Mouse (Mus musculus): ENCODE measurements at regions not wholly inside any gene's neighbourhood (a gene's known extent, or its start where the extent isn't known, plus 50 kb on each side); places are given as distances from the start of the nearest gene placed in this dataset.

DNA sequence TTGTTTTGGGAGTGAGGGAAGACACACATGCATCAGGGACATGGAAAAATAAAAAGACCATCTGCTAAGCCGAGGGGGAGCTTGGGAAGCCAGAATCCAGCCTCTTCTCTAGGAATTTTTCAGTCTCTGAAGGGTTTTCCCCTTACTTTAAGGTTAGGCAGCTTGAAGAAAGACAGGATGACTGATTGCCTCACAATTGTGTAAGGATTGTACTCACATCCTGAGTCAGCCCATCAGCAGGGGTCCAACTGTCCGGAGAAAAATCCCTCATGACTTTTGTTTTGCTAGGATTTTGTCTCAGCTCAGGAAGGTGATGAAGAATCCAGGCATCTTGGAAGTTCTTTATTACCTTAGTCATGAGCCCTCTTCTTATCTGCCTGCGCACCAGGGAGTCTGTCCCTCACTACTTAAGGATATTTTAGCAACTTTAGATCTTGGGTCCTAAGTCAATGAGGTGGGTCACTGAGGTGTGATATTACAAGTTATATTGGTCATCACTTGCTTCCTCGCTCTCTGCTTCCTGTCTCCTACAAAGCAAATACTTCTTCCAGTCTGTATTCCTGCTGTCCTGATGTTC, 65.8 kb upstream of the Bmp2k start:
- Histone ChIP-seq H3K79me2 (ENCODE audit: control insufficient read depth, insufficient read depth, low read length, poor library complexity) (no peaks in the 10 kb centered on the region; the same call in 1 of the 2 replicates), H3K4me1 (ENCODE audit: control insufficient read depth in 1 of 2, insufficient read depth in 2 of 2, low read length in 2 of 2) (peaks cover 2 to 13% of the 10 kb centered on the region in 2 experiments; a peak in 3 of 4 replicates), H3K36me3 (ENCODE audit: control insufficient read depth in 1 of 2, insufficient read depth in 2 of 2, low read length in 2 of 2) (peaks cover 0 to 10% of the 10 kb centered on the region in 2 experiments; a peak in 2 of 4 replicates), H3K27ac (ENCODE audit: control insufficient read depth, low read depth, low read length) (no peak overlapping the region), H3K9me3 (replicated peaks; ENCODE audit: insufficient read depth, low read length) (no peaks in the 10 kb centered on the region), H3K9ac (ENCODE audit: control insufficient read depth, low read depth, low read length, poor library complexity, severe bottlenecking) (no peak overlapping the region), H3K4me3 (ENCODE audit: control insufficient read depth in 1 of 2, insufficient read depth in 1 of 2, low read depth in 2 of 2, low read length in 2 of 2) (no peak overlapping the region), H3K27me3 (ENCODE audit: control insufficient read depth in 1 of 2, insufficient read depth in 2 of 2, low read length in 2 of 2) (no peaks in the 10 kb centered on the region)
- no peak for TF ChIP-seq ZC3H11A (IDR thresholded peaks at IDR 0.05; ENCODE audit: low read depth, low read length)
- TF ChIP-seq NRF1 (IDR thresholded peaks at IDR 0.05; ENCODE audit: insufficient read depth, low read depth, low read length, poor library complexity, severe bottlenecking) = no peak
- TF ChIP-seq SIN3A (IDR thresholded peaks at IDR 0.05; ENCODE audit: low read length) = no peak
- no peak for TF ChIP-seq SMC3 (IDR thresholded peaks at IDR 0.05; ENCODE audit: low read depth, low read length)
- TF ChIP-seq MAX (IDR thresholded peaks at IDR 0.05; ENCODE audit: low read length) = no peak
- no peak for TF ChIP-seq ZKSCAN1 (IDR thresholded peaks at IDR 0.05; ENCODE audit: low read depth, low read length)
- TF ChIP-seq RCOR1 (IDR thresholded peaks at IDR 0.05; ENCODE audit: low read depth, low read length) = no peak
- no peak for TF ChIP-seq BHLHE40 (IDR thresholded peaks at IDR 0.05; ENCODE audit: borderline replicate concordance, low read depth, low read length)
- no peak for TF ChIP-seq USF1 (IDR thresholded peaks at IDR 0.05; ENCODE audit: low read depth, low read length)
- TF ChIP-seq ZNF384 (IDR thresholded peaks at IDR 0.05; ENCODE audit: low read depth, low read length) = no peak
- no peak for TF ChIP-seq ZMIZ1 (IDR thresholded peaks at IDR 0.05; ENCODE audit: low read depth, low read length)
- TF ChIP-seq TCF12 (IDR thresholded peaks at IDR 0.05; ENCODE audit: low read depth, low read length) = no peak
- no peak for TF ChIP-seq RAD21 (IDR thresholded peaks at IDR 0.05; ENCODE audit: low read depth, low read length)
- no peak for TF ChIP-seq KAT2A (conservative IDR thresholded peaks at IDR 0.05; ENCODE audit: low read depth, low read length)
- TF ChIP-seq TBP (IDR thresholded peaks at IDR 0.05; ENCODE audit: low read depth, low read length) = no peak
- TF ChIP-seq POLR2AphosphoS2 (IDR thresholded peaks at IDR 0.05; ENCODE audit: low read length) = no peak
- no peak for TF ChIP-seq NELFE (IDR thresholded peaks at IDR 0.05; ENCODE audit: low read depth, low read length)
- no peak for TF ChIP-seq UBTF (IDR thresholded peaks at IDR 0.05; ENCODE audit: borderline replicate concordance, insufficient read depth, low read depth, low read length)
- DNase-seq (ENCODE audit: low read depth, low spot score) = no peak

DNA sequence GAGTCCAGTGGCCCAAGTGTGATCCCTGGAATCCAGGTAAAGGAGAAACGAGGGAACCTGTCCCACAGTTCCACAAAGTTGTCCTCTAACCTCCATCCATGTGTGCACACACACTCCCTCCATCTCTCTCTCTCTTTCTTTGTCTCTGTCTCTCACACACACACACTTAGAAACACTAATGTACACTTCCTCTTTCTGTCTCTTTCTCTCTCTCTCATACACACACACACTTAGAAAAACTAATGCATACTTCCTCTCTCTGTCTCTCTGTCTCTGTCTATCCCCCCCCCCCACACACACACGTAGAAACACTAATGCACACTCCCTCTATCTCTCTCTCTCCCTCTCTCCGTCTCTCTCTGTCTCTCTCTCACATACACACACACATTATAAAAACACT, 61.2 kb upstream of the Bmp2k start:
- peak; percentile 65 for DNase-seq (ENCODE audit: low read depth, low spot score)
- Histone ChIP-seq H3K27ac (ENCODE audit: control insufficient read depth, low read depth, low read length) (peak overlapping the region; percentile 69), H3K9ac (ENCODE audit: control insufficient read depth, low read depth, low read length, poor library complexity, severe bottlenecking) (peak overlapping the region; percentile 55)
- no peak for TF ChIP-seq MXI1 (IDR thresholded peaks at IDR 0.05; ENCODE audit: low read depth, low read length)
- no peak for TF ChIP-seq USF2 (IDR thresholded peaks at IDR 0.05; ENCODE audit: borderline replicate concordance in 1 of 2, insufficient read depth in 1 of 2, low read depth in 1 of 2, low read length in 2 of 2)
- TF ChIP-seq MAX (IDR thresholded peaks at IDR 0.05; ENCODE audit: low read length) = no peak
- TF ChIP-seq ELF1 (IDR thresholded peaks at IDR 0.05; ENCODE audit: low read depth, low read length) = peak; percentile 20; the same call in 1 of the 2 replicates
- 0 out of 2 replicates have a peak, but pooled peaks have one; percentile 21 for TF ChIP-seq ETS1 (IDR thresholded peaks at IDR 0.05; ENCODE audit: low read depth, low read length)
- no peak for TF ChIP-seq ZC3H11A (IDR thresholded peaks at IDR 0.05; ENCODE audit: low read depth, low read length)
- no peak for TF ChIP-seq CTCF (IDR thresholded peaks at IDR 0.05 in 2 of 3, conservative IDR thresholded peaks at IDR 0.05 in 1 of 3; ENCODE audit: control insufficient read depth in 1 of 3, insufficient read depth in 1 of 3, low read depth in 2 of 3, low read length in 3 of 3, poor library complexity in 1 of 3, severe bottlenecking in 1 of 3)
- no peak for TF ChIP-seq KAT2A (conservative IDR thresholded peaks at IDR 0.05; ENCODE audit: low read depth, low read length)
- TF ChIP-seq MAZ (IDR thresholded peaks at IDR 0.05; ENCODE audit: low read depth, low read length) = 0 out of 2 replicates have a peak, but pooled peaks have one; percentile 42
- no peak for TF ChIP-seq MAFK (IDR thresholded peaks at IDR 0.05; ENCODE audit: borderline replicate concordance, low read depth, low read length)
- no peak for TF ChIP-seq RCOR1 (IDR thresholded peaks at IDR 0.05; ENCODE audit: low read depth, low read length)
- TF ChIP-seq USF1 (IDR thresholded peaks at IDR 0.05; ENCODE audit: low read depth, low read length) = no peak
- peak in 1 of 2 experiments; percentile 56; a peak in 1 of 4 replicates for TF ChIP-seq EP300 (IDR thresholded peaks at IDR 0.05; ENCODE audit: low read depth in 1 of 2, low read length in 2 of 2)
- no peak for TF ChIP-seq ZMIZ1 (IDR thresholded peaks at IDR 0.05; ENCODE audit: low read depth, low read length)
- TF ChIP-seq MYB (IDR thresholded peaks at IDR 0.05; ENCODE audit: low read depth, low read length) = no peak
- TF ChIP-seq GATA1 (IDR thresholded peaks at IDR 0.05; ENCODE audit: low read depth, low read length) = no peak
- no peak for TF ChIP-seq UBTF (IDR thresholded peaks at IDR 0.05; ENCODE audit: borderline replicate concordance, insufficient read depth, low read depth, low read length)
- TF ChIP-seq TAL1 (IDR thresholded peaks at IDR 0.05; ENCODE audit: low read length) = no peak
- TF ChIP-seq GABPA (IDR thresholded peaks at IDR 0.05; ENCODE audit: low read depth, low read length) = no peak

More for the DNA sequence above, 61.2 kb upstream of the Bmp2k start:
- Histone ChIP-seq H3K4me1 (ENCODE audit: control insufficient read depth in 1 of 2, insufficient read depth in 2 of 2, low read length in 2 of 2) (peaks cover 17 to 35% of the 10 kb centered on the region in 2 experiments), H3K79me2 (ENCODE audit: control insufficient read depth, insufficient read depth, low read length, poor library complexity) (no peaks in the 10 kb centered on the region), H3K27me3 (ENCODE audit: control insufficient read depth in 1 of 2, insufficient read depth in 2 of 2, low read length in 2 of 2) (no peaks in the 10 kb centered on the region), H3K4me3 (ENCODE audit: control insufficient read depth in 1 of 2, insufficient read depth in 1 of 2, low read depth in 2 of 2, low read length in 2 of 2) (no peak overlapping the region; a peak in 1 of 4 replicates), H3K9me3 (replicated peaks; ENCODE audit: insufficient read depth, low read length) (no peaks in the 10 kb centered on the region), H3K36me3 (ENCODE audit: control insufficient read depth in 1 of 2, insufficient read depth in 2 of 2, low read length in 2 of 2) (peaks cover 0 to 41% of the 10 kb centered on the region in 2 experiments; a peak in 2 of 4 replicates)
